Mouse (Mus musculus): ENCODE measurements around the gene Bag3. TPM values are rescaled to one million over a fixed set of nuclear protein-coding genes. Genes with fewer than 3 reads are reported as not detected.

Gene Bag3
- polyA plus RNA-seq, 1 experiment from 2014 or later: 13.6 TPM

DNA sequence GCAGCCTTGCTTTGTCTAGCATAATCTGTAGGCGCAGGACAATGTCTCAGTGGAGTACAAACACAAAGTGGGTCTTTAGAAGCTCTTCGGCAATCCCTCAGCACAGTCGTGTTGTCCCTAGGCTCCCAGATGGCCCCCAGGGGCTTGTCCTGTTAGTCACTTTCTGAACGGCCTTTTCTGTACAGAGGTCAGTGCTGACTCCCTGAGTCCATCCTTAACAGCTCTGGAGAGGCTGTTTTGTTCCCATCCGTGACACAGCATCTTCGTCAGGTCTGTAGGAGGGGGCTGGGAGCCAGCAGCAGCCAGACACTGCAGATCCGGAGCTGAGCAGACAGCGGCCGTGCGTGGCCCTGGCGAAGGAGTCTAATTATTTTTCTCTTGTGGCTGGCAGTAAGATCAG lies 7.6 kb downstream of the Bag3 start:
- H3K4me1 ChIP-seq (replicated peaks; ENCODE audit: control insufficient read depth, insufficient read depth, low read length): peaks cover 73% of the 10 kb centered on the region
- 27% methylated on average over 11 of the region's 11 CpGs for WGBS
- no peak overlapping the region for H3K9ac ChIP-seq (ENCODE audit: low read length)
- ATAC-seq (replicated peaks; ENCODE audit: low FRiP score, low TSS enrichment, low read depth): no peak
- no peak overlapping the region for H3K4me3 ChIP-seq (ENCODE audit: low read depth, low read length)
- peak overlapping the region; percentile 22; the same call in 1 of the 2 replicates for H3K27ac ChIP-seq (ENCODE audit: low read depth)
- no peak for DNase-seq (ENCODE audit: low spot score)
- peak overlapping the region; percentile 24; the same call in 1 of the 2 replicates for H3K4me2 ChIP-seq (ENCODE audit: low read length)
- no peaks in the 10 kb centered on the region for H3K36me3 ChIP-seq (ENCODE audit: control insufficient read depth, insufficient read depth, low read length)
- H3K9me3 ChIP-seq (ENCODE audit: control insufficient read depth, low read length): no peaks in the 10 kb centered on the region
- H3K27me3 ChIP-seq (replicated peaks; ENCODE audit: control insufficient read depth, insufficient read depth, low read length): no peaks in the 10 kb centered on the region

DNA sequence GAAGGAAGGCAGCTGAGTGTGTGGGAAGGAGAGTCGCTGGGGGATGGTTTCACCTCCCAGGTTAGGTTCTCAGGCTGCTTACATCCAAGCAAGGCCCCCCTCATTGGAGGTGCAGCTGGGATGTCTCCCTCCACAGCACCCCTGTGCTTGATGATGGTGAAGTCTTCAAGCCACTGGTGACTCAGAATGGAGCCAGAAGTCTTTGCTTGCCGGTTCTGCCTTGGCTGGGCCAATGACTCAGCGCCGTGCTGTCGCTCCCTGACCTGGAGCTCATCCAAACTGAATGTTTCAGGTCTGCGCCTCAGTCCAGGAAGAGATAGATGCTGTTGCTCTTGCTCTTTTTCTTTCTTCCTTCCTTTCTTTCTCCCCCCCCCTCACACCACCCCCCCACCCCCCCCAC lies 8.5 kb downstream of the Bag3 start:
- no peaks in the 10 kb centered on the region for H3K36me3 ChIP-seq (ENCODE audit: control insufficient read depth, insufficient read depth, low read length)
- H3K4me2 ChIP-seq (ENCODE audit: low read length): peak overlapping the region; percentile 22; the same call in 1 of the 2 replicates
- peaks cover 73% of the 10 kb centered on the region for H3K4me1 ChIP-seq (replicated peaks; ENCODE audit: control insufficient read depth, insufficient read depth, low read length)
- H3K27ac ChIP-seq (ENCODE audit: low read depth): peak overlapping the region; percentile 22; the same call in 1 of the 2 replicates
- DNase-seq (ENCODE audit: low spot score) (no peak), ATAC-seq (replicated peaks; ENCODE audit: low FRiP score, low TSS enrichment, low read depth) (no peak)
- H3K9ac ChIP-seq (ENCODE audit: low read length): no peak overlapping the region
- no peaks in the 10 kb centered on the region for H3K9me3 ChIP-seq (ENCODE audit: control insufficient read depth, low read length)
- H3K27me3 ChIP-seq (replicated peaks; ENCODE audit: control insufficient read depth, insufficient read depth, low read length): no peaks in the 10 kb centered on the region
- 27% methylated on average over 6 of the region's 6 CpGs for WGBS
- no peak overlapping the region for H3K4me3 ChIP-seq (ENCODE audit: low read depth, low read length)

DNA sequence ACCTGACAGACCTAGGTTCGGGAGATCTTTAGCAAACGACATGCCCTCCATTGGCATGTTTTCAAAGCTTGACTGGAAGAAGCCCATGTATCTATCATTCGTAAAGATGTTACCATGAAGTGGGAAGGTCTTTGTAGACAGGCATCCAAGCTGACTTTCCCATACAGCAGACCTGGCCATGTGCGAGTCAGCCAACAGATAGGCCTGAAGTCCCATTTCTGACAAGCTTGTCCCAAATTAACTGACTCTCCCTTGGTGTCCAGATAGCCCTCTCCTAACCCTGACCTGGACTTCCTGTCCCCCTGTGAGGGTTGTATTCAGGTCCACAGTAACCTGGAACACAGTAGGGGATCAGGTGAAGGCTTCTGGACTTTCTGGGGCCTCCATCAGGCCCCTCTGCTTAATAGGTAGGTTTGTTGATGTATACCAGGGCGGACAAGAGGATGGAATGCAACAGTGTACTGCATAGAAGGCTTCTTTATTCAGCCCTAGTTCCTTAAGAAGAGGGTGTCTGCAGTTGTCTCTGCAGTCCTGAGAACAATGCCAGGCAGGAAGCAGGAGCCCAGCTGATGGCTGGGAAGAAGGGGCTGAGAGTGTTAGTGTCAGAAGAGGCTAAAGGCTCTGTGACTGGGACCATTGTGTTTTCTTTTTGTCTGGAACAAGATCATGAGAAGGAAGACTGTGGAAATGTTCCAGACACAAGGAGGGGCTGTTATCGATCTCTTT lies 9.2 kb downstream of the Bag3 start:
- H3K9me3 ChIP-seq (ENCODE audit: control insufficient read depth, low read length): no peaks in the 10 kb centered on the region
- no peak for ATAC-seq (replicated peaks; ENCODE audit: low FRiP score, low TSS enrichment, low read depth)
- H3K27ac ChIP-seq (ENCODE audit: low read depth): peak overlapping the region; percentile 49; the same call in 1 of the 2 replicates
- H3K4me2 ChIP-seq (ENCODE audit: low read length): no peak overlapping the region
- peaks cover 73% of the 10 kb centered on the region for H3K4me1 ChIP-seq (replicated peaks; ENCODE audit: control insufficient read depth, insufficient read depth, low read length)
- H3K4me3 ChIP-seq (ENCODE audit: low read depth, low read length): no peak overlapping the region
- no peaks in the 10 kb centered on the region for H3K36me3 ChIP-seq (ENCODE audit: control insufficient read depth, insufficient read depth, low read length)
- H3K9ac ChIP-seq (ENCODE audit: low read length): no peak overlapping the region
- WGBS: 61% methylated on average over 6 of the region's 6 CpGs
- DNase-seq (ENCODE audit: low spot score): no peak
- H3K27me3 ChIP-seq (replicated peaks; ENCODE audit: control insufficient read depth, insufficient read depth, low read length): no peaks in the 10 kb centered on the region

DNA sequence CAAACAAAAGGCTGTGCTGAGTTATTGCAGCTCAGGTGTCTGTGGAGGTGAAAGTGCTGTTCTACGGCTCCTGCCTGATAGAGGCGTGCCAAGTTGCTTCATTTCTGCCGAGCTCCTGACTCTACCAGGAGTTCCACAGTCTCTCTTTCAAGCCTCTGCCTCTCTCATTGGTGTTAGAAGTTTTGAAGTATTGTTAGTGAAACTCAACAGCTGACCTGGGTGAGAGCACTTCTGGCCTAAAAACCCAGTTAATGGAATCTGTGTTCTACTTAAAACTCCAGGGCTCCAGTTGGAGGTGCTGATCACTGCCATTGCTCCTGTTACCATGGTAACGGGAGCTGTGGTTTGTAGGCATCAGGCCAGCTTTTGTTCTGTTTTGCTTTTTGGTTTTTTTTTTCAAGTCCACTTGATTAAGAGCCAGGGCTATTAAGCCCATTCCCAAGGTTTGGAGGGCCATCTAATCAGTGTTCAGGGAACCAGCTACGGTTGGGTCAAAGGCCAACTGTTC lies 11.6 kb downstream of the Bag3 start:
- 59% methylated on average over 5 of the region's 5 CpGs for WGBS
- peaks cover 2% of the 10 kb centered on the region; the same call in 1 of the 2 replicates for H3K36me3 ChIP-seq (ENCODE audit: control insufficient read depth, insufficient read depth, low read length)
- H3K4me3 ChIP-seq (ENCODE audit: low read depth, low read length): no peak overlapping the region
- DNase-seq (ENCODE audit: low spot score) (no peak), ATAC-seq (replicated peaks; ENCODE audit: low FRiP score, low TSS enrichment, low read depth) (no peak)
- H3K4me1 ChIP-seq (replicated peaks; ENCODE audit: control insufficient read depth, insufficient read depth, low read length): peaks cover 52% of the 10 kb centered on the region
- H3K9me3 ChIP-seq (ENCODE audit: control insufficient read depth, low read length): no peaks in the 10 kb centered on the region
- H3K27me3 ChIP-seq (replicated peaks; ENCODE audit: control insufficient read depth, insufficient read depth, low read length): no peaks in the 10 kb centered on the region
- no peak overlapping the region for H3K27ac ChIP-seq (ENCODE audit: low read depth)
- no peak overlapping the region for H3K9ac ChIP-seq (ENCODE audit: low read length)
- H3K4me2 ChIP-seq (ENCODE audit: low read length): no peak overlapping the region

DNA sequence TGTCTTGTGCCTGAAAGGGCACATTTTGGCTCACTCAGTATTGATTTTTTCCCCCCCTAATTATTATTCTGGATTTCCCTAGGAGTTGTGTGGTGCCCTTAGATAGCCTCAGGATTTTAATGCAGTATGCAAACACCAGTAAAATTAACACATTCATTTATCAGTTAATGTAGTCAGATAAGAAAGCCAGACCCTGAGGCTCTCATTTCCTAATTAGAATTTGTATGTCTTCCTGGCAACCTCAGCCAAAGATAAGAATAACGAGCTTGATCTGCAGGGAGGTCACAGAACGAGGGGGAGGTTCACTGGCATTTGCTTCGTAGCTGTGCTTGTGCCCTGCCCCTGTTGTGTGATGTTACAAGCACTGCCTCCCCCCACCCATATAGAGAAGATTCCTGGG lies 12.7 kb downstream of the Bag3 start:
- H3K4me2 ChIP-seq (ENCODE audit: low read length): no peak overlapping the region
- WGBS: 41% methylated on average over 3 of the region's 3 CpGs
- no peaks in the 10 kb centered on the region for H3K27me3 ChIP-seq (replicated peaks; ENCODE audit: control insufficient read depth, insufficient read depth, low read length)
- H3K4me3 ChIP-seq (ENCODE audit: low read depth, low read length): no peak overlapping the region
- H3K4me1 ChIP-seq (replicated peaks; ENCODE audit: control insufficient read depth, insufficient read depth, low read length): peaks cover 42% of the 10 kb centered on the region
- no peak for ATAC-seq (replicated peaks; ENCODE audit: low FRiP score, low TSS enrichment, low read depth)
- H3K36me3 ChIP-seq (ENCODE audit: control insufficient read depth, insufficient read depth, low read length): peaks cover 6% of the 10 kb centered on the region; the same call in 1 of the 2 replicates
- H3K9ac ChIP-seq (ENCODE audit: low read length): no peak overlapping the region
- H3K27ac ChIP-seq (ENCODE audit: low read depth): no peak overlapping the region
- no peaks in the 10 kb centered on the region for H3K9me3 ChIP-seq (ENCODE audit: control insufficient read depth, low read length)
- no peak for DNase-seq (ENCODE audit: low spot score)

DNA sequence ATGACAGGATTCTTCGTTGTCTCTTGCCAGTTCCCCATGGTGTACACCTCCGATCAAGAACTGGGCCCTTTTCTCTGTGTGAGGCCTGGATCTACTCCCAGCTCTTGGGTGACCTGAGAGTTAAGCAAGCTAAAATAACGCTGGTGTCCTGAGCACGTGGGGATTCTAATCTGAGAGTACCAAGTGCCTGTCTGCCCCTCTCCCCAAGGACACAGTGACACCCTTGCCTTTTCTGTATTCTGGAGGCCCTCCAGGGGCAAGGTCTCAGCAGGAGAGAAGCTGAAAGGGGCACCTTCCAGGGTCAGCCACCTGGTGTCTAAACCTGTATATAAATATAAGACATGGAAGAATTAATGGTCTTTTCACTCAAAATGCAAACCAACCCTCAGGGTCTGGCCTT lies 14.3 kb downstream of the Bag3 start:
- peaks cover 27% of the 10 kb centered on the region for H3K4me1 ChIP-seq (replicated peaks; ENCODE audit: control insufficient read depth, insufficient read depth, low read length)
- ATAC-seq (replicated peaks; ENCODE audit: low FRiP score, low TSS enrichment, low read depth): no peak
- 73% methylated on average over 4 of the region's 4 CpGs for WGBS

DNA sequence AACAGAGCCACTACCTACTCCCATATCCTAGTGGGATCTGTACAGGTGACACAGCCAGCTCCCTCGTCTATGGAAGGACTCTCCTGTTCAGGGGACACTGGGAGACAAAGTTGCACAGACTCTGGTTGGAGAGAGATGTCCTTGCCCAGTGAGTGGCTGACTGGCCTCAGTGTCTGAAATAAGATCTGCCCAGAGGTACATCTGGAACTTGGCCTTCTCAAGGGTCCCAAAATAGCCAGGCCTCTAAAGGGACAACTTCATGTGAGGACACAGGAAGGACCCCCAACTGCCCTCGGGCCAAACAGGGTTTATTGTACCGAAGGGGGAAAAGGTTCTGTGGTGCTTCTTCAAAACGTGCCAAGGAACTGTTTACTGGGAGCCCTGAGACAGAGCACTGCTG lies 14.8 kb downstream of the Bag3 start:
- Histone ChIP-seq H3K9ac (ENCODE audit: low read length) (no peak overlapping the region), H3K27ac (ENCODE audit: low read depth) (no peak overlapping the region), H3K4me2 (ENCODE audit: low read length) (no peak overlapping the region), H3K9me3 (ENCODE audit: control insufficient read depth, low read length) (no peaks in the 10 kb centered on the region), H3K4me3 (ENCODE audit: low read depth, low read length) (no peak overlapping the region), H3K27me3 (replicated peaks; ENCODE audit: control insufficient read depth, insufficient read depth, low read length) (no peaks in the 10 kb centered on the region), H3K4me1 (replicated peaks; ENCODE audit: control insufficient read depth, insufficient read depth, low read length) (peaks cover 22% of the 10 kb centered on the region), H3K36me3 (ENCODE audit: control insufficient read depth, insufficient read depth, low read length) (peaks cover 23% of the 10 kb centered on the region)
- DNase-seq (ENCODE audit: low spot score) (no peak), ATAC-seq (replicated peaks; ENCODE audit: low FRiP score, low TSS enrichment, low read depth) (no peak)
- WGBS: 53% methylated on average over 4 of the region's 4 CpGs

More for the DNA sequence above, 14.3 kb downstream of the Bag3 start:
- no peak overlapping the region for H3K27ac ChIP-seq (ENCODE audit: low read depth)
- H3K36me3 ChIP-seq (ENCODE audit: control insufficient read depth, insufficient read depth, low read length): peaks cover 18% of the 10 kb centered on the region
- no peak overlapping the region for H3K9ac ChIP-seq (ENCODE audit: low read length)
- no peak overlapping the region for H3K4me3 ChIP-seq (ENCODE audit: low read depth, low read length)
- no peaks in the 10 kb centered on the region for H3K9me3 ChIP-seq (ENCODE audit: control insufficient read depth, low read length)
- no peaks in the 10 kb centered on the region for H3K27me3 ChIP-seq (replicated peaks; ENCODE audit: control insufficient read depth, insufficient read depth, low read length)
- H3K4me2 ChIP-seq (ENCODE audit: low read length): no peak overlapping the region
- DNase-seq (ENCODE audit: low spot score): no peak

DNA sequence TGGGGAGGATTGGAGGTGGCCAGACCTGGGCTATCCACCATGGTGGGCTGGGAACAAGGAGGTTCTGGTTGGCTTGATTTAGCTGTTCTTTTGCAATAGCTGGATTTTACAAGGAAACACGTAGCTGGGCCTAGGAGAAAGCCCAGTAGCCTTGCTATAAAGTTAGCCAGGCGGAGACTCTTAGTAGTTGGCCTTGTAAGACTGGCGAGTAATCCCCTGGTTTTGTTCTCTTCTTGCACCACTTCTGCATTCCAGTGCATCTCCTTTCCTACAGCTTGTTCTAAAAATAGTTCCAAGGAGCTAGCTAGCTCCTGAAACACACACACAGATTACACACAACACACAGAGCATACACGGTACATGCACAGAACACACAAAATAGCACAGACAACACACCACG lies 15.4 kb downstream of the Bag3 start:
- ATAC-seq (replicated peaks; ENCODE audit: low FRiP score, low TSS enrichment, low read depth) (no peak), DNase-seq (ENCODE audit: low spot score) (no peak)
- Histone ChIP-seq H3K9ac (ENCODE audit: low read length) (no peak overlapping the region), H3K4me3 (ENCODE audit: low read depth, low read length) (no peak overlapping the region), H3K4me2 (ENCODE audit: low read length) (no peak overlapping the region), H3K27ac (ENCODE audit: low read depth) (no peak overlapping the region; the same call in 1 of the 2 replicates), H3K27me3 (replicated peaks; ENCODE audit: control insufficient read depth, insufficient read depth, low read length) (no peaks in the 10 kb centered on the region), H3K4me1 (replicated peaks; ENCODE audit: control insufficient read depth, insufficient read depth, low read length) (peaks cover 17% of the 10 kb centered on the region), H3K36me3 (ENCODE audit: control insufficient read depth, insufficient read depth, low read length) (peaks cover 28% of the 10 kb centered on the region), H3K9me3 (ENCODE audit: control insufficient read depth, low read length) (no peaks in the 10 kb centered on the region)
- 68% methylated on average over 5 of the region's 5 CpGs for WGBS

DNA sequence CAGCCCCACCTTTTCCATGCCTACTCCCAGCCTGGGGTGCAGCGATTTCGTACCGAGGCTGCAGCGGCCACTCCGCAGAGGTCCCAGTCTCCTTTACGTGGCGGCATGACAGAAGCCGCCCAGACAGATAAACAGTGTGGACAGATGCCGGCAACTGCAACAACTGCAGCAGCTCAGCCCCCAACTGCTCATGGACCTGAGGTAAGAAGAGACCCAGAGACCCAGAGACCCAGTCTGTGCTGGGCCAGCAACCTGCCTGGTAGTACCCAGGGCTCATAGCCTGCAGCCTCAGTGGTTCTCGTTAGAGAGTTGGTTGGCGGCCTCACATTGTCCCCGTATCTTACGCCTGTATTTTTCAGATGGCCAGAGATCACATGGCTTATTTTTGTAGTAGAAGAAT lies 16.7 kb downstream of the Bag3 start:
- 89% methylated on average over 13 of the region's 13 CpGs for WGBS
- Histone ChIP-seq H3K36me3 (ENCODE audit: control insufficient read depth, insufficient read depth, low read length) (peaks cover 38% of the 10 kb centered on the region), H3K27ac (ENCODE audit: low read depth) (no peak overlapping the region), H3K9ac (ENCODE audit: low read length) (no peak overlapping the region), H3K4me2 (ENCODE audit: low read length) (no peak overlapping the region), H3K4me1 (replicated peaks; ENCODE audit: control insufficient read depth, insufficient read depth, low read length) (peaks cover 10% of the 10 kb centered on the region), H3K4me3 (ENCODE audit: low read depth, low read length) (no peak overlapping the region), H3K27me3 (replicated peaks; ENCODE audit: control insufficient read depth, insufficient read depth, low read length) (no peaks in the 10 kb centered on the region), H3K9me3 (ENCODE audit: control insufficient read depth, low read length) (no peaks in the 10 kb centered on the region)
- DNase-seq (ENCODE audit: low spot score) (no peak), ATAC-seq (replicated peaks; ENCODE audit: low FRiP score, low TSS enrichment, low read depth) (no peak)
